Mouse (Mus musculus) limb, embryonic 14.5 days (tissue): ENCODE measurements around the gene Ing1. TPM values are rescaled to one million over a fixed set of nuclear protein-coding genes. Genes with fewer than 3 reads are reported as not detected.
"Not testable (repeated sequence)": the region's sequence is repeated elsewhere in the genome, so short reads cannot be mapped to it uniquely, and the experiment has no call there.

Experiments
- ATAC-seq: fragments of 200-750 bp; cut with Nextera tagmentation; 2 replicates; pipeline ENCODE4 v1.8.0; 2017; ENCODE audit warnings: low read depth, moderate number of reproducible peaks, moderate TSS enrichment; ENCODE audit not compliant: low FRiP score
- DNase-seq: peaks from one replicate; pipeline ENCODE4 v3.0.0-alpha.2; 2015; ENCODE audit warnings: low spot score
- H3K27ac ChIP-seq: fragments of 300-500 bp; sonication (generic); replicated peaks from 2 replicates; pipeline ENCODE4 v1.5.1; 2014; ENCODE audit warnings: low read depth, mild to moderate bottlenecking, low read length, moderate library complexity, mixed read lengths
- H3K27me3 ChIP-seq: fragments of 300-500 bp; sonication (generic); 2 replicates; pipeline ENCODE4 v1.6.1; 2014; ENCODE audit warnings: low read length, mixed read lengths; ENCODE audit not compliant: control insufficient read depth, insufficient read depth
- H3K36me3 ChIP-seq: fragments of 300-500 bp; sonication (generic); 2 replicates; pipeline ENCODE4 v1.6.1; 2014; ENCODE audit warnings: mild to moderate bottlenecking, low read length, moderate library complexity, mixed read lengths; ENCODE audit not compliant: control insufficient read depth, insufficient read depth
- H3K4me1 ChIP-seq: fragments of 300-500 bp; sonication (generic); 2 replicates; pipeline ENCODE4 v1.6.1; 2014; ENCODE audit warnings: antibody characterized with exemption, low read length, mixed read lengths; ENCODE audit not compliant: control insufficient read depth, insufficient read depth
- H3K4me2 ChIP-seq: fragments of 300-500 bp; sonication (generic); replicated peaks from 2 replicates; pipeline ENCODE4 v1.6.1; 2014; ENCODE audit warnings: low read depth, mild to moderate bottlenecking, low read length, moderate library complexity; ENCODE audit not compliant: severe bottlenecking
- H3K4me3 ChIP-seq: fragments of 300-500 bp; sonication (generic); replicated peaks from 2 replicates; pipeline ENCODE4 v1.5.1; 2014; ENCODE audit warnings: low read length
- H3K9ac ChIP-seq: fragments of 300-500 bp; sonication (generic); 2 replicates; pipeline ENCODE4 v1.6.1; 2014; ENCODE audit warnings: mild to moderate bottlenecking, low read depth, low read length, moderate library complexity; ENCODE audit not compliant: severe bottlenecking
- H3K9me3 ChIP-seq: fragments of 300-500 bp; sonication (generic); 2 replicates; pipeline ENCODE4 v1.6.1; 2016; ENCODE audit warnings: low read length; ENCODE audit not compliant: control insufficient read depth
- POLR2A ChIP-seq: fragments of 200-500 bp; IDR thresholded peaks from 2 replicates; pipeline ENCODE4 v1.8.0; 2012; ENCODE audit warnings: inconsistent platforms, mild to moderate bottlenecking, moderate library complexity, borderline replicate concordance; ENCODE audit not compliant: insufficient read depth, insufficient read length; ENCODE audit errors: extremely low read depth
- WGBS: fragments of 180-500 bp; shearing (Covaris S2); extraction: QIAGEN DNeasy Blood & Tissue Kit; methylation state at CpG from one replicate; pipeline ENCODE4 v1.1.7; 2014; 5-methylcytosine and 5-hydroxymethylcytosine counted together
- polyA plus RNA-seq, 2 experiments: library from polyadenylated mRNA; depleted of rRNA in 1 of 2; stranded (reverse) in 1 of 2; unstranded in 1 of 2; fragments of >200 nt; fragmentation: Nextera tagmentation in 1 of 2; extraction: Ambion mirVana in 1 of 2; gene quantifications; 2 replicates each; pipeline versions ENCODE4 v1.2.1 to v1.2.3; 2012 to 2014

Ing1 gene
- polyA plus RNA-seq, 2 experiments, result 42.9 to 63.6 TPM

GRCm38 (mm10) chr8:11564721-11565120 is 9.3 kb downstream of the Ing1 start:
- no peak for ATAC-seq
- Histone ChIP-seq H3K9ac (no peak overlapping the region), H3K27ac (no peak overlapping the region), H3K4me1 (peaks cover 4% of the 10 kb centered on the region; the same call in 1 of the 2 replicates), H3K36me3 (peaks cover 45% of the 10 kb centered on the region), H3K27me3 (no peaks in the 10 kb centered on the region), H3K4me3 (no peak overlapping the region), H3K9me3 (no peaks in the 10 kb centered on the region), H3K4me2 (no peak overlapping the region)
- 83% methylated on average over 7 of the region's 7 CpGs for WGBS
- TF ChIP-seq POLR2A, result no peak
- no peak for DNase-seq

- not testable (repeated sequence) for H3K4me1 ChIP-seq, H3K4me2 ChIP-seq, DNase-seq, ATAC-seq, H3K9ac ChIP-seq, H3K27ac ChIP-seq, H3K27me3 ChIP-seq, H3K9me3 ChIP-seq, H3K4me3 ChIP-seq
- H3K36me3 ChIP-seq, result peaks cover 30% of the 10 kb centered on the region
- WGBS, result 94% methylated on average over 2 of the region's 2 CpGs
Observed at GRCm38 (mm10) chr8:11568193-11568592, 12.8 kb downstream of the Ing1 start.

- no peak for DNase-seq
- no peak overlapping the region for H3K4me3 ChIP-seq
- TF ChIP-seq POLR2A, result no peak
- H3K9ac ChIP-seq, result no peak overlapping the region
- WGBS, result 40% methylated on average over 22 of the region's 22 CpGs
- no peak overlapping the region; the same call in 1 of the 2 replicates for H3K27ac ChIP-seq
- H3K9me3 ChIP-seq, result no peaks in the 10 kb centered on the region
- H3K36me3 ChIP-seq, result peaks cover 17% of the 10 kb centered on the region
- no peaks in the 10 kb centered on the region for H3K27me3 ChIP-seq
- peaks cover 6% of the 10 kb centered on the region for H3K4me1 ChIP-seq
- no peak overlapping the region for H3K4me2 ChIP-seq
- no peak for ATAC-seq
Observed at GRCm38 (mm10) chr8:11569260-11570097, 14.1 kb downstream of the Ing1 start.

DNA sequence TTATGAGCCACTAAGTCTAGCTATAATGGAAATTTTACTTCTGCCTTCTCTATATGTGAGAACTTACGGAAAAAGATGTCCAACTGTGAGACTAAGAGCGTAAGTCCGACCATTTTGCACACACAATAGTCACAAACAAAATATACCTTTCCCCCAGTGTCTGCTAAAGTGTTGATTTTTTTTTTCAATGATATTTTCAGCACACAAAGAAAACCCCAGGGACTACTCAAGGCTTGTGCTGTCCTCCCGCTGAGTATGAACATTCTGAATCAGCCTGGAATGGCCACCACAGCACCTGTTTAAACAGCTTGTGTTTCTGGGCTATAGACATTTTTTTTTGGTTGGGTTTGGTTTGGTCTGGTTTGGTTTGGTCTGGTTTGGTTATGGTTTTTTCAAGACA is 15.4 kb downstream of the Ing1 start:
- H3K4me1 ChIP-seq, result peaks cover 19% of the 10 kb centered on the region
- ATAC-seq, result no peak

DNA sequence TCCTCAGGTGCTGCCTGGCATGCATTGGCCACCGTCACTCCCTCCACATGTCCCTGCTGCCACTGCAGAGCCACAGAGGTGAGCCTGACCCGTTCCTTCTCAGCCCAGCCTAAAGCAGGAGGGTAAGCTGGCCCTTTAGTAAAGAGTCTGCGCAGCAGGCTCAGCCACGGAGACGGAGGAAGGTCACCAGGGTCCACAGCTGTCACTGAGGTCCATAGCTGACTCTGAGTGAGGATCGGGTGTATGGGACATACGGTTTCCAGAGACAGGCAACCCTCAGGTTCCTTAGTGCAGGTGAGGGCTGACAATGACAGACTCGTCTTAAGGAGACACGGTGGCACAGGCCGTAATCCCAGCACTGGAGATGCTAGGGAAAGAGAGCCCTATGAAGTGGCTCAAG is 16.6 kb downstream of the Ing1 start:
- ATAC-seq (no peak), DNase-seq (no peak)
- H3K36me3 ChIP-seq, result peaks cover 5% of the 10 kb centered on the region
- no peak for TF ChIP-seq POLR2A
- peaks cover 26% of the 10 kb centered on the region for H3K4me1 ChIP-seq
- H3K4me3 ChIP-seq, result no peak overlapping the region
- no peaks in the 10 kb centered on the region for H3K9me3 ChIP-seq
- no peak overlapping the region for H3K27ac ChIP-seq
- H3K4me2 ChIP-seq, result no peak overlapping the region
- no peak overlapping the region for H3K9ac ChIP-seq
- WGBS, result 87% methylated on average over 10 of the region's 10 CpGs
- H3K27me3 ChIP-seq, result no peaks in the 10 kb centered on the region

More for the DNA sequence above, 15.4 kb downstream of the Ing1 start:
- WGBS, result 87% methylated on average over 4 of the region's 4 CpGs
- peaks cover 6% of the 10 kb centered on the region for H3K36me3 ChIP-seq
- H3K27me3 ChIP-seq, result no peaks in the 10 kb centered on the region
- H3K27ac ChIP-seq, result no peak overlapping the region
- no peak for TF ChIP-seq POLR2A
- H3K9ac ChIP-seq, result no peak overlapping the region
- no peak for DNase-seq
- H3K4me2 ChIP-seq, result no peak overlapping the region
- H3K4me3 ChIP-seq, result no peak overlapping the region
- H3K9me3 ChIP-seq, result no peaks in the 10 kb centered on the region
